Mouse (Mus musculus): ENCODE measurements at regions not wholly inside any gene's neighbourhood (a gene's known extent, or its start where the extent isn't known, plus 50 kb on each side); places are given as distances from the start of the nearest gene placed in this dataset.
A peak's percentile ranks its signal among the peaks of the same experiment; 100 is the strongest.

- no peak overlapping the region for H3K9ac ChIP-seq
- no peaks in the 10 kb centered on the region for H3K27me3 ChIP-seq (replicated peaks)
- no peaks in the 10 kb centered on the region for H3K9me3 ChIP-seq
- no peaks in the 10 kb centered on the region for H3K36me3 ChIP-seq
- H3K27ac ChIP-seq = no peak overlapping the region
- H3K4me3 ChIP-seq = no peak overlapping the region
- peaks cover 10% of the 10 kb centered on the region for H3K4me1 ChIP-seq
- ATAC-seq (ENCODE audit: low FRiP score, low read depth) = no peak
- no peak overlapping the region for H3K4me2 ChIP-seq (replicated peaks)
- WGBS = 84% methylated on average over 3 of the region's 3 CpGs
These were observed 54.6 kb upstream of the Otos start for GRCm38 (mm10) chr1:92703270-92703669.

- no peak for ATAC-seq (ENCODE audit: low FRiP score, low read depth)
- Histone ChIP-seq H3K9me3 (no peaks in the 10 kb centered on the region), H3K4me1 (peaks cover 10% of the 10 kb centered on the region), H3K9ac (no peak overlapping the region), H3K27me3 (replicated peaks) (no peaks in the 10 kb centered on the region), H3K27ac (no peak overlapping the region), H3K4me3 (no peak overlapping the region), H3K36me3 (no peaks in the 10 kb centered on the region), H3K4me2 (replicated peaks) (no peak overlapping the region)
- WGBS = 88% methylated on average over 2 of the region's 2 CpGs
These were observed 51.5 kb upstream of the Otos start for GRCm38 (mm10) chr1:92700107-92700506.

GRCm38 (mm10) chr1:92699697-92700096, 51.1 kb upstream of the Otos start:
- no peak overlapping the region for H3K4me3 ChIP-seq
- H3K4me2 ChIP-seq (replicated peaks) = no peak overlapping the region
- 9% methylated on average over 6 of the region's 6 CpGs for WGBS
- peaks cover 10% of the 10 kb centered on the region for H3K4me1 ChIP-seq
- H3K27me3 ChIP-seq (replicated peaks) = no peaks in the 10 kb centered on the region
- H3K9me3 ChIP-seq = no peaks in the 10 kb centered on the region
- no peak overlapping the region for H3K9ac ChIP-seq
- no peak overlapping the region for H3K27ac ChIP-seq
- H3K36me3 ChIP-seq = no peaks in the 10 kb centered on the region
- no peak for ATAC-seq (ENCODE audit: low FRiP score, low read depth)

- ATAC-seq (ENCODE audit: low FRiP score, low read depth) = peak; percentile 83
- WGBS = 5% methylated on average over 9 of the region's 9 CpGs
- H3K4me2 ChIP-seq (replicated peaks) = peak overlapping the region; percentile 2; the same call in 1 of the 2 replicates
- H3K27ac ChIP-seq = no peak overlapping the region
- no peak overlapping the region for H3K9ac ChIP-seq
- H3K27me3 ChIP-seq (replicated peaks) = no peaks in the 10 kb centered on the region
- H3K36me3 ChIP-seq = no peaks in the 10 kb centered on the region
- no peaks in the 10 kb centered on the region for H3K9me3 ChIP-seq
- no peak overlapping the region for H3K4me3 ChIP-seq
- H3K4me1 ChIP-seq = peaks cover 10% of the 10 kb centered on the region
These were observed 50.4 kb upstream of the Otos start for GRCm38 (mm10) chr1:92699048-92699447.

- Histone ChIP-seq H3K9me3 (no peaks in the 10 kb centered on the region), H3K27ac (no peak overlapping the region), H3K4me1 (peaks cover 10% of the 10 kb centered on the region), H3K4me3 (no peak overlapping the region), H3K27me3 (replicated peaks) (no peaks in the 10 kb centered on the region), H3K4me2 (replicated peaks) (no peak overlapping the region), H3K9ac (no peak overlapping the region), H3K36me3 (no peaks in the 10 kb centered on the region)
- 88% methylated on average over 3 of the region's 3 CpGs for WGBS
- ATAC-seq (ENCODE audit: low FRiP score, low read depth) = no peak
These were observed 49.9 kb upstream of the Otos start for GRCm38 (mm10) chr1:92698541-92698940.
